Mouse (Mus musculus): ENCODE data around the gene Gm11634.
"Not testable (repeated sequence)": the region's sequence is repeated elsewhere in the genome, so short reads cannot be mapped to it uniquely, and the experiment has no call there.

Gene Gm11634

DNA sequence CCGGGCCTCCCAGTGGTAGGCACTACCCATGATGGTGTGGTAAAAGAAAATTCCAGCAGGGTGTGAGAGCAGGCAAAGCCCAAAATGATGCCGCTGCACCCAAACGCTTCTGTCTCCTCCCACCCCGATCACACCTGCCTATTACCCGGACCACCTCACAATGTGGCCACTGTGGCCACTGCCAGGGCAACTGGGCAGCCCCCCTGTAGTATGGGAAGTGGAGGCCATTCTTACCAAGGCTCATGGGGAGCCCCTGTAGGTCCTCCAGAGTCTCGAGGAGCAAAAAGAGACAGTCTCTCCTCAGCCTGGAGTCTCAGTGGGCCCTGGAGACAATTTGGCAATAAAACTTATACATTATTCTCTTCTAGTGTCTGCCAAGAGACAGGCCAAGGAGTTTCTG, at the start of gene Gm11634:
Gm11634 (minus strand) TSS at position 101 of the 400 bp plus-strand sequence.
- no peak for DNase-seq (ENCODE audit: extremely low spot score, low spot score)

DNA sequence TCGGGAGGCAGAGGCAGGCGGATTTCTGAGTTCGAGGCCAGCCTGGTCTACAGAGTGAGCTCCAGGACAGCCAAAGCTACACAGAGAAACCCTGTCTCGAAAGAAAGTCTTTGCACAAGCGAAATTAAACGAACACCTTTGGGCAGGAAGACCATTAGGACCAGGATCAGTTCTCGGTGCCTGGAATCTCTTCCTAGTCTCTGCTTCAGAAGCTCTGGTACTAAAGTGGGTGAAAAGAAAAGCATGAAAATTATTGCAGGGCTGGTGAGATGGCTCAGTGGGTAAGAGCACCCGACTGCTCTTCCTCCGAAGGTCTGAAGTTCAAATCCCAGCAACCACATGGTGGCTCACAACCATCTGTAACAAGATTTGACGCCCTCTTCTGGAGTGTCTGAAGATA, 48.0 kb upstream of the Gm11634 start:
- not testable (repeated sequence) for DNase-seq (ENCODE audit: extremely low spot score, low spot score)

DNA sequence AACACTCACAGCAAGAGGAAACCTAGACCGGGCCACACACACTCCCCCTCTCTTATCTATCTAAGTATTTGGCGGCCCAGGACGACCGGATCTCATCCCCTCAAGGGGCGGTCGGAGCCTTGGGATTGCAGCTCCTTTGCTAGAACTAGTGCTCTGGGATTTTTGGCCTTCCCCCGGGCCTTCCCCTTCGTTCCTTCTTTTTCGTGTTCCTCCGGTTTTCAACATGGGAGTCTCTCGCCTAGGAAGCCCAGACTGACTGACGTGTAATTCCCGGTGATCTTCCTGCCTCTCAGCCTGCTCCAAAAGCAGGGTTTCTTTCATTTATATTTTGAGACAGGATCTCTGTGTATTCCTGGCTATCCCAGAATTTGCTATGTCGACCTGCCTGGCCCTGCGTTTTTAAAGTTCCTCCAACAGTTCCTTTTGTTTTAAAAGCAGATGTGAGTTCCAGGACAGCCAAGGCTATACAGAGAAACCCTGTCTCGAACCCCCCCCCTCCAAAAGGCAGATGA, 47.3 kb upstream of the Gm11634 start:
- DNase-seq (ENCODE audit: extremely low spot score, low spot score): peak; percentile 37

DNA sequence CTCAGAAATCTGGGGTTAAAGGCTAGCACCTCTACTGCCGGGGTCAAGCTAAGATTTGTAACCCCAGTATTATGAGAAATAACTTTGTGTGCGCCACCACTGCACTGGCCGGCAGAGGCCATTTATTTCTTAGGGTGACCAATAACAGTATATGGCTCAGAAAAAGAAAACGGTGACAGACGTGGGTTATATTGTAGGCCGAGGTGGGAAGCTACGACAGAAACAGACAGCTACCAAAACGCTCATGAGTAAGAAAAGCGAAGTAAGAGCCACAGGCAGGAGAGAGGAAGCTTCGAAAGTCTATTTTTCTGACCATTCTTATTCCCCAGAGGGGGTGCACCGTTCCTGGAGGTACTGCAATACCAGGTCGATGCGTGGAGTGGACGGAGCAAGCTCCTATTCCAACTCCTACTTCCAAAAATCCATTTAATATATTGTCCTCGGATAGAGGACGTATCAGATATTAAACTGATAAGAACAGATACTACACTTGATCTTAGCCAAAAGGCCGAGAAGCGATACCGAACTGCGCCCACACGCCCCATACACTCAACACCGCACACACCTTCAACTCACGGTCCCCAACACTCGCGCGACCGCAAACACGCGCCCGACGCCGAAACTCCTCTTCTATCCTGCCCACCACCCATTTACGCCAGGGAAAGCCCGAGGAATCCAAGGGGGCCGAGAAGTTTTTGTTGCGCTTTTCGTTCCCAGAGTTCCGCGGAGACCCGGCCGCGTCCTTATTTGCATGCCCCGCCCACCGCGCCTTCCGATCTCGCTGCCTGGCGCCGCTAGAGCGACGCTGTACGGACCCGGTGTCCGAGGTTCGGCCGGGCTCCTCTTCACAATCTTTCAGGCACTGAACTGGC, 46.6 kb upstream of the Gm11634 start:
- peak; percentile 78 for DNase-seq (ENCODE audit: extremely low spot score, low spot score)

DNA sequence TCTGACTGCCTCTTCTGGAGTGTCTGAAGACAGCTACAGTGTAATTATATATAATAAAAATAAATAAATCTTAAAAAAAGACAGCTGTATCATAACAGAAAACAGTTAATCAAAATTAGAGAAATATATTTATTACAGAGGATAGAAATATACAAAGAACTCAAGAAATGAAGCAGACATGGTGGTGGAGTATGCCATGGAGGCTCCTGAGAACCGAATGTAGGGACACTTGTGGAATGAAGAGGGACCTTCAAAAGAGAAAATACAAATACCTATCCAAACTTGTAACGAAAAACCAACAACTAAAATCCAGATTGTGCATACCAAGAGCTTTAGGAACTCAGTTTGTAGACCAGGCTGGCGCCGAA, 46.0 kb upstream of the Gm11634 start:
- not testable (repeated sequence) for DNase-seq (ENCODE audit: extremely low spot score, low spot score)

DNA sequence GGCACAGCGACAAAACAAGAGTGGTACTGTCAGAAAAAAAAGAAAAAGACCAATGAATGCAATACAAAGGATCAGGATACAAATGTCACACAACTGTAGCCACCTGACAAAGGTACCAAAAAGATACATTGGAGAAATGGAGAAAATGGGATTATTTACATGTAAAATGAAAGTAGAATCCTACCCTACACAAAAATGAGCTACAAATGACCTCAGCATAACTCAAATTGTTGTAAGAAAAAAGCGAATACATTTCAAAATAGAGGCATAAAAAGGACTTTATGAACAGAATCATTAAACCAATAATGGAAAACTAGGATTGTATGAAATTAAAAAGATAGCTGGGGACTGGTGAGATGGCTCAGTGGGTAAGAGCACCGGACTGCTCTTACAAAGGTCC, 45.5 kb upstream of the Gm11634 start:
- DNase-seq (ENCODE audit: extremely low spot score, low spot score): no peak

DNA sequence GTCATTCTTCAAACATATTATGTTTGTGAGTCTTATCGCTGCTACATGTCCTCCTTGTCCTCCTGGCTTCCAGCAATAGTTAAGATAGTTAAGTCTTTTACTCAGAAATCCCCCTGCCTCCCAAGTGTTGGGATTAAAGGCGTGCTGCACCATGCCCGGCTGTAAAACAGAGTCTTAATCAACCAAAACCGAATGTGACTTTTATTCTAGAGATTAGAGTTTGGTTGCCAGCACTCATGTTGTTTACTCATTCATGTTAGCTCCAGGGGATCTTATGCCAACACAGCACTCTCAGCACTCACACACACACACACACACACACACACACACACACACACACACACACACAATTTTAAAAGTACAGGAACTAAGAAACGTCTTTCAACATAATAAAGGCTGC, 43.9 kb upstream of the Gm11634 start:
- DNase-seq (ENCODE audit: extremely low spot score, low spot score): no peak

DNA sequence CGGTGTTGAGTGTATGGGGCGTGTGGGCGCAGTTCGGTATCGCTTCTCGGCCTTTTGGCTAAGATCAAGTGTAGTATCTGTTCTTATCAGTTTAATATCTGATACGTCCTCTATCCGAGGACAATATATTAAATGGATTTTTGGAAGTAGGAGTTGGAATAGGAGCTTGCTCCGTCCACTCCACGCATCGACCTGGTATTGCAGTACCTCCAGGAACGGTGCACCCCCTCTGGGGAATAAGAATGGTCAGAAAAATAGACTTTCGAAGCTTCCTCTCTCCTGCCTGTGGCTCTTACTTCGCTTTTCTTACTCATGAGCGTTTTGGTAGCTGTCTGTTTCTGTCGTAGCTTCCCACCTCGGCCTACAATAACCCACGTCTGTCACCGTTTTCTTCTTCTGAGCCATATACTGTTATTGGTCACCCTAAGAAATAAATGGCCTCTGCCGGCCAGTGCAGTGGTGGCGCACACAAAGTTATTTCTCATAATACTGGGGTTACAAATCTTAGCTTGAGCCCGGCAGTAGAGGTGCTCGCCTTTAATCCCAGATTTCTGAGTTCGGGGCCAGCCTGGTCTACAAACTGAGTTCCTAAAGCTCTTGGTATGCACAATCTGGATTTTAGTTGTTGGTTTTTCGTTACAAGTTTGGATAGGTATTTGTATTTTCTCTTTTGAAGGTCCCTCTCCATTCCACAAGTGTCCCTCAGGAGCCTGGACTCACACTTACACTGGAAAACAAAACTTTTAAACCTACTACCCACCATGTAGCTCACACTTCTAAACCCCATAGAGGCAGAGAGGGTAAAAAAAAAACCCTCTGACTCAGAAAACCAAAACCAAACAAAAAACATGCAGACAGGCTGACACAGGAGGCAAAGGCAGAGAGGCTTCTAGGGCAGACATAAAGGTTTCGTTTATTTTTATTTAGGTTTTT, 42.9 kb upstream of the Gm11634 start:
- peak; percentile 67 for DNase-seq (ENCODE audit: extremely low spot score, low spot score)

DNA sequence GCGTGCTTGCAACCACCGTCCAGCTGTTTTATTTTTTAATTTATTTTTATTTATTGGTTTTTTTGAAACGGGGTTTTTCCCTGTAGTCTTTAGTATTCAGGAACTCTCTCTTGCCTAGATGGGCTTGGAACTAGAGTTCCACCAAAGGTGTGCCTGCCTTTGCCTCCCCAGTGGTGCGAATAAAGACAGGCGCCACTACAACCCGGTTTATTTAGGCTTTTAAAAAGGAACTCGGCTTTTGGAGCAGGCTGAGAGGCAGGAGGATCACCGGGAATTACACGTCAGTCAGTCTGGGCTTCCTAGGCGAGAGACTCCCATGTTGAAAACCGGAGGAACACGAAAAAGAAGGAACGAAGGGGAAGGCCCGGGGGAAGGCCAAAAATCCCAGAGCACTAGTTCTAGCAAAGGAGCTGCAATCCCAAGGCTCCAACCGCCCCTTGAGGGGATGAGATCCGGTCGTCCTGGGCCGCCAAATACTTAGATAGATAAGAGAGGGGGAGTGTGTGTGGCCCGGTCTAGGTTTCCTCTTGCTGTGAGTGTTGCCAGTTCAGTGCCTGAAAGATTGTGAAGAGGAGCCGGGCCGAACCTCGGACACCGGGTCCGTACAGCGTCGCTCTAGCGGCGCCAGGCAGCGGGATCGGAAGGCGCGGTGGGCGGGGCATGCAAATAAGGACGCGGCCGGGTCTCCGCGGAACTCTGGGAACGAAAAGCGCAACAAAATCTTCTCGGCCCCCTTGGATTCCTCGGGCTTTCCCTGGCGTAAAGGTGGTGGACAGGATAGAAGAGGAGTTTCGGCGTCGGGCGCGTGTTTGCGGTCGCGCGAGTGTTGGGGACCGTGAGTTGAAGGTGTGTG, 42.0 kb upstream of the Gm11634 start:
- peak; percentile 78 for DNase-seq (ENCODE audit: extremely low spot score, low spot score)

DNA sequence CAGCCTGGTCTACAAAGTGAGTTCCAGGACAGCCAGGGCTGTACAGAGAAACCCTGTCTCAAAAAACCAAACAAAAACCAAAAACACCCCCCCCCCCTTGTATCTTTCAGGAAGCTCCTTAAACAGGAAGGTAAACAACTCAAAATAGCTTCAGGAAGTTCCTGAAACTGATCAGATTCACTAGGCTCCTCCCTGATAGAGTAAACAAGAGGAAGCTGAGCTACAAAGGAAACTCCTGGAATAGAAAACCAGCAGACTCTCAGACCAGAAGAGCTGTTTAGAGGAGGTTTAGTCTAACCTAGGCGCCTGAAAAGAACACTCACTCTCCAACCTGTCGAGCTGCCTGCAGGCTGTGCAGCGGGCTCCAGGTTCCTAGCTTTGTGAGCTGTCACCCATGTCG, 40.7 kb upstream of the Gm11634 start:
- no peak for DNase-seq (ENCODE audit: extremely low spot score, low spot score)

DNA sequence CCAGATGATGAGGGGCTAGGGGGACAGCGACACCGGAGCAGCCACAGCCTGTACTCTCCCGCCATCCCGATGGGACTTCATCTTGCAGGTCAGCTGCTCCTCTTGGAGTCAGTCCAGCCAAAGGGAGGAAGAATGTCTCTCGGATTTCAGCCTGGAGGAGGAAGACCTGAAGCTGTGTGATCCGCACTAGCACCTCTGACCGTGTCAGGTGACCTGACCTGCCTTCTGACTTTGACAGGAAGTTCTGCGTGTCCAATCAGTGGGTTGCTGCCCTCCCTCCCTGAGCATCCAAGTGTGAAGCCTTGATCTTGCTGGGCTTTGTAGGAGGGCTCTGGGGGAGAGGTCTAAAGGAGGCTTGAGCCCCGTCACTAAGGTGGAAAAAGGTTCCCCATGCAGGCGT, 36.6 kb upstream of the Gm11634 start:
- no peak for DNase-seq (ENCODE audit: extremely low spot score, low spot score)

DNA sequence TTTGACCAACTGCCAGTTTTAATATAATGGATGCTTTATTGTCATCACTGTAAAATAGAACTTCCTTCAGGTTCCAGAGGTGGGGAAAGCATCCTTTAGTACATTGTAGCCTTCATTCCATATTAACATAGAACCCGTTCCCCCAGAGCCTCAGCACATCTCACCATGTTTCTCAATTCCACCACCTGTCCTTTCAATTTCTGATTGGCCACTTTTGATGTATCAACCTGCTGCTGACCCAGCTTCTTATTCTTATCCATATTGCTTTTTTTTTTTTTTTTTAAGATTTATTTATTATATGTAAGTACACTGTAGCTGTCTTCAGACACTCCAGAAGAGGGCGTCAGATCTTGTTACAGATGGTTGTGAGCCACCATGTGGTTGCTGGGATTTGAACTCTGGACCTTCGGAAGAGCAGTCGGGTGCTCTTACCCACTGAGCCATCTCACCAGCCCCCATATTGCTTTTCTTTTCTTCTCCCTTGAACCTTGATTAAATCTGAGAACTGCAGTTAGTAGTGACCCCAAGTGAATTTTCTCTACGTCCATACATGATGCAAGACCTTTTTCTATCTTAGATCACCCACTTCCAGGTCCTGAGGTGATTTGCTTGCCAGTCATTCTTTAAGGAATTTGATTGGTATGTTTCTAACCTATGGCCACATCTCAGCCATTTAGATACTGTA, 29.8 kb upstream of the Gm11634 start:
- not testable (repeated sequence) for DNase-seq (ENCODE audit: extremely low spot score, low spot score)

DNA sequence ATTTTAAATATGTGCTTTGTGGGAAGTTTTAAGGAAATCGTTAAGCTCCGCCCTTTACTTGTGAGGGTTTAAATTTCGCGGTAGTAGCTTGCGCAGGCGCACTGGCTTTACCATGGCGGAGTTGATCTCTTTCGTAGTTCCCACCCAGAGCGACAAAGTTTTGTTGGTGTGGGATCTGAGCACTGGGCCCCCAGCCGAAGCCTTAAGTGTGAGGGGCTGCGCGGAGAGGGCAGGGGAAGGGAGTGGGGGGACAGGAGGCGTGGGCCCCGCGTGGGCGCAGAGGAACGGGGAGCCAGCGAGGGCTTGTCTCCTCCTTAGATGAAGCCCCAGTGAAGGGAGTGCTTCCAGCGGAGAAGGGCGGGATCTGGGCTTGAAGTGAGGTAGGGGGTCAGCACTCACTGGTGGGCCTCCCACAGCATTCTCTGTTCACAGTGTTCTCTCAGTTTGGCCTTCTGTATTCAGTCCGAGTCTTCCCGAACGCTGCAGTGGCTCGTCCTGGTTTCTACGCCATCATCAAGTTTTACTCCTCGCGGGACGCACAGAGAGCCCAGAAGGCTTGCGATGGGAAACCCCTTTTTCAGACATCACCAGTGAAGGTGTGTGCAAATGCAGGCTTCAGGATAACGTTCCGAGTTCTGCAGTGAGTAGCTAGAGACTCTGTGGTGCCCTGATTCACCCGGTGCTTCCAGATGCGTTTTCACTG, 29.0 kb upstream of the Gm11634 start:
- peak; percentile 94 for DNase-seq (ENCODE audit: extremely low spot score, low spot score)

DNA sequence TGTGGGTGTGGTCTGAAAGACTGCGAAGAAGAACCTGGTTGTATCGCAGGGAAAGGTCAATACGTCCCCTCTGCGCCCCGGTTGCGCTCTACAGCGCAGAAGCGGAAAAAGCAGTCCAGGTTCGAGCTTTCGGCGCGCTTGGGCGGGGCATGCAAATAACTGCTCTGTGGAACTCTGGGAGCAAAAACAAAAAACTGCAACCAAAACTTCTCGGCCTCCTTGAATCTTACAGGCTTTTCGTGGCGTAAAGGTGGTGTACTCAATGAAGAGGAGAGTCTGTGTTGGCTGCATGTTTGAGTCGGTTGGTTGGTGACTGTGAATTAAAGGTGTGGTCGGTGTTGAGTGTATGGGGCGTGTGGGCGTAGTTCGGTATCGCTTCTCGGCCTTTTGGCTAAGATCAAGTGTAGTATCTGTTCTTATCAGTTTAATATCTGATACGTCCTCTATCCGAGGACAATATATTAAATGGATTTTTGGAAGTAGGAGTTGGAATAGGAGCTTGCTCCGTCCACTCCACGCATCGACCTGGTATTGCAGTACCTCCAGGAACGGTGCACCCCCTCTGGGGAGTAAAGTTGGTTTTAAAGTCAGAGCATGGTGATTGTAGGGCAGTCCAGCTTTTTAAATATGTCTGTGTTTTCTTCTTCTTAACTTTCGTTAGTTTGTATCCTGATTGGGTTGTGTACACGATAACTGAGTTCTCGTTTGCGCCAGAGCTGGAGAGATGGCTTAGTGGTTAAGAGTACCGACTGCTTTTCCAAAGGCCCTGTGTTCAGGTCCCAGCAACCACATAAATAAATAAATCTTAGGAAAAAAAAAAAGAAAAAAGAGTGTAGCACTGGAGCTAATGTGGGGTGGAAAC, 28.2 kb upstream of the Gm11634 start, which contains the start of gene Rdm1:
Rdm1 (plus strand) TSS at position 201 of the 862 bp plus-strand sequence.
- DNase-seq (ENCODE audit: extremely low spot score, low spot score): peak; percentile 87

DNA sequence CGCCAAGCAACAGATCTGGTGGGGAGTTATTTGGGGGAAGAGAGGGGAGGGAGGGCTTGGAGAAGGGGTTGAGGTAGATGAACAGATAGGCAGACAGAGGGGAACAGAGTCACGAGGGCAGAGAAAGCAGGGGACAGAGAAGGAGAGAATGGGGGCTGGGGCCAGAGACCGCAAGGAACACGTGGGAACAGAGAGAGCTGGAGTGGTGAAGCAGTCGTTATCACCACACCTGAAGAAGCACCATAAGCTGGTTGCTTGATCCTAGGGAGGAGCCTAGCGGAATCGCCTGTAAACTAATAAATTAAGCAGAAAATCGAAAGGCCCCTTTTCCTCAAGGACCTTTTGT, 27.6 kb upstream of the Gm11634 start:
- DNase-seq (ENCODE audit: extremely low spot score, low spot score): no peak

DNA sequence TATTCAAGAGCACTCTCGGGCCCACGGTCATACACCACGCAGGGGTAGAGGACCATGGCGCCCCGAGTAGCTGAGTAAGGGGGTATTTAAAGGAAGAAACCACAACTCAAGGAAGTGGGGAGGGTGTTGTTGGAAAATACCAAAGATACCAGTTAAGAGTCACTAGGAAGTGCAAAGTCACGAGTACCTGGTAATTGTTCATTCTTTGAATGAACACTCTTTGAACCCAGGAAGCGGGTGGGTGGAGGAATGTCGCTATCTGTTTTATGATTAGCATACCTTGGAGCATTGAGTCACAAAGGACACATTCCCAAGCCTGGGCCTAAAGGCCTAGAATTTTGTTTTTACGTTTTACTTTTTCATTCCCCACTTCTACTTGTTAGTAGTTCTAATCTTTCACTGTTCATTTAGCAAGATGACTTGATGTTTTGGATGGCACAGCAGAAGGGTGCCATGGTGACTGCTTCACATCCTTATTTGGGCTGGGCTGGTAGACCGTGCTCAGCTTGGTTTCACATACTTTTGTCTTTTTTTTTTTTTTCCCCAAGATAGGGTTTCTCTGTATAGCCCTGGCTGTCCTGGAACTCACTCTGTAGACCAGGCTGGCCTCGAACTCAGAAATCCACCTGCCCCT, 21.1 kb upstream of the Gm11634 start:
- not testable (repeated sequence) for DNase-seq (ENCODE audit: extremely low spot score, low spot score)

DNA sequence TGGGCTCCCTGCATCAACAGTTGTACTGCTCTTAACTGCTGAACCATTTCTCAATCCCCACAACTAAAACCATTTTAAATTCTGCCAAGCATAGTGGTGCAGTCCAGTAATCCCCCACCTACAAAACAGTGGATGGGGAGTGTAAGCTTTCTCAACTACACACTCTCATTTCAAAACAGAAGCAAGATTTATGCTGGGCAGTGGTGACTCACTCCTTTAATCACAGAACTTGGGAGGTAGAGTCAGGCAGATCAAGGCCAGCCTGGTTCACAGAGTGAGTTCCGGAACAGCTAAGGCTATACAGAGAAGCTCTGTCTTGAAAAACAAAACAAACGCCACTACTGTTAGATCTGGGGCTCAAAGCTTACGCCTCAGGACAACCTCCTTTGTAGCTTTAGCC, 19.5 kb upstream of the Gm11634 start:
- no peak for DNase-seq (ENCODE audit: extremely low spot score, low spot score)

DNA sequence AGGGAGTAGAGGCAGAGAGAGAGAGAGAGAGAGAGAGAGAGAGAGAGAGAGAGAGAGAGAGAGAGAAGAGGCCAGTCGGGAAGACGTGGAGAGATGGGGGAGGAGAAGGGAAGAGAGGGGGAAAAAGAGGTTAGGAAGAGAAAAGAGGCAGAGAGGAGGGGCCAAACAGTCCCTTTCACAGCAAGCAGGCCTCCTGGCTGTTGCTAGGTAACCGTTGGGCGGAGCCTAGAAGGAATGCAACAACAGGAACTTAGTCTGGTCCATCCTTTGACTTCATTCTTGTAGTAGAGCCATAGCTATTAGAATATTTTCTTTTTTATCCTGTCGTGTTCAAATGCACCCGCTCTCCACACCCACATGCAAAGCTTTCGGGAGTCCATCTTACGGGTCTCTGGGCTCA, 18.8 kb upstream of the Gm11634 start:
- peak; percentile 78 for DNase-seq (ENCODE audit: extremely low spot score, low spot score)

All from neural tube, embryonic 10.5 days (tissue).